21 mouse cellular contexts compared by ENCODE assay signal in the genomic region with DNA sequence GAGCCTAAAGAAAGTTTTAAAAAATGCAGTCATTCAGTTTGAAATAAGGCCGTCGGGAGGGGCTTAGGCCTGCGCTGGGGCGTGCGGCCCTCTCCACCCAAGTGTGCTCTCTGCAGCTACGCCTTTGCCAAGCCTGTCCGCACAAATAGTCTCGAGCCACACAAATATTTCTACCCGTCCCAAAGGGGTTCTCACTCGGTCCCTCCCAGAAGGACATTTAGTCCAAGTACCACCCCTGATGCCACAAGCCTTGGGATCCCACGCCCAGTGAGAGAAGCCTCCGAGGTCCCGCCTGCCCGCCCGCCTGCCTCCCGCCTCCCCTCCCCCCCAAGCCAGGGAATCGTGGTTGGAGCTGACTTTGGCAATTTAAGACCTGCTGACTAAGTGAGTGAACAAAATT.
"Had no signal": no experiment of that assay in that cellular context is flagged by ENCODE, and none has a peak within 500 bp of the region (broad histone marks: within the 10 kb centered on the region; RNA-seq: fewer than 3 reads in every experiment).

No protein-coding gene starts in this region.

- DNase-seq: heart, postnatal 10 days; heart, postnatal 4 days; kidney, adult 18-20 months; kidney, adult 8-10 months; kidney, postnatal 10 days; kidney, postnatal 25 days; kidney, postnatal 4 days; liver; liver, embryonic 13.5 days; liver, postnatal 0 days had no signal

- H3K4me3 ChIP-seq: heart, embryonic 10.5 days; heart, embryonic 12.5 days; hindbrain, embryonic 10.5 days; hindbrain, embryonic 12.5 days; intestine, embryonic 15.5 days; layer of hippocampus, adult 2 months; left cerebral cortex, adult 2 months; limb, embryonic 10.5 days; limb, embryonic 12.5 days; liver, embryonic 13.5 days; liver, embryonic 15.5 days had no signal

- H3K27ac ChIP-seq: heart, embryonic 10.5 days; hindbrain, embryonic 10.5 days; hindbrain, embryonic 12.5 days; hindbrain, embryonic 14.5 days; intestine, embryonic 15.5 days; layer of hippocampus, adult 2 months; left cerebral cortex, adult 2 months; limb, embryonic 10.5 days; limb, embryonic 12.5 days; liver, embryonic 13.5 days; liver, embryonic 15.5 days had no signal
